Mouse (Mus musculus) MEL (cell line): Measurements from ENCODE around the gene Nsd2. TPM values are rescaled to one million over a fixed set of nuclear protein-coding genes. Genes with fewer than 3 reads are reported as not detected.

Experiments used
- DNase-seq: peaks from one replicate; pipeline ENCODE4 v3.0.0; 2011; ENCODE audit warnings: low read depth, low spot score
- H3K27ac ChIP-seq: 2 replicates; pipeline ENCODE4 v1.5.1; 2012; ENCODE audit warnings: low read depth, mild to moderate bottlenecking, control low read depth, low read length, moderate library complexity; ENCODE audit not compliant: control insufficient read depth
- H3K27me3 ChIP-seq, 2 experiments: fragments of 150-350 bp in 1 of 2; sonication (generic) in 1 of 2; 2 replicates each; pipeline ENCODE4 v1.6.1; 2012; ENCODE audit warnings: low read length in 2 of 2, mild to moderate bottlenecking in 2 of 2, improper control_type of control experiment in 1 of 2, moderate library complexity in 1 of 2; ENCODE audit not compliant: insufficient read depth in 2 of 2, control insufficient read depth in 1 of 2
- H3K36me3 ChIP-seq, 2 experiments: 2 replicates each; pipeline ENCODE4 v1.6.1; 2012 to 2014; ENCODE audit warnings: low read length in 2 of 2, improper control_type of control experiment in 1 of 2, inconsistent platforms in 1 of 2, mild to moderate bottlenecking in 1 of 2; ENCODE audit not compliant: insufficient read depth in 2 of 2, control insufficient read depth in 1 of 2
- H3K4me1 ChIP-seq, 2 experiments: fragments of 150-350 bp in 1 of 2; sonication (generic) in 1 of 2; 2 replicates each; pipeline ENCODE4 v1.6.1; 2012; ENCODE audit warnings: low read length in 2 of 2, improper control_type of control experiment in 1 of 2, mild to moderate bottlenecking in 1 of 2; ENCODE audit not compliant: insufficient read depth in 2 of 2, control insufficient read depth in 1 of 2
- H3K4me3 ChIP-seq, 2 experiments: fragments of 150-350 bp in 1 of 2; sonication (generic) in 1 of 2; 2 replicates each; pipeline ENCODE4 v1.5.1; 2012; ENCODE audit warnings: low read depth in 2 of 2, low read length in 2 of 2, mild to moderate bottlenecking in 2 of 2, moderate library complexity in 2 of 2, control low read depth in 1 of 2, improper control_type of control experiment in 1 of 2; ENCODE audit not compliant: control insufficient read depth in 1 of 2, insufficient read depth in 1 of 2
- H3K79me2 ChIP-seq: 2 replicates; pipeline ENCODE4 v1.6.1; 2012; ENCODE audit warnings: mild to moderate bottlenecking, low read length, moderate library complexity; ENCODE audit not compliant: control insufficient read depth, poor library complexity, insufficient read depth
- H3K9ac ChIP-seq: 2 replicates; pipeline ENCODE4 v1.6.1; 2012; ENCODE audit warnings: low read depth, mild to moderate bottlenecking, control low read depth, low read length, moderate library complexity; ENCODE audit not compliant: control insufficient read depth, poor library complexity, severe bottlenecking
- H3K9me3 ChIP-seq: fragments of 150-350 bp; sonication (generic); replicated peaks from 2 replicates; pipeline ENCODE4 v1.6.1; 2012; ENCODE audit warnings: mild to moderate bottlenecking, low read length, improper control_type of control experiment, moderate library complexity; ENCODE audit not compliant: insufficient read depth
- CHD2 ChIP-seq: IDR thresholded peaks from 2 replicates; pipeline ENCODE4 v1.6.1; 2011; ENCODE audit warnings: low read length, improper control_type of control experiment
- E2F4 ChIP-seq: IDR thresholded peaks from 2 replicates; pipeline ENCODE4 v1.6.1; 2011; ENCODE audit warnings: low read depth, low read length, improper control_type of control experiment, borderline replicate concordance
- ELF1 ChIP-seq: IDR thresholded peaks from 2 replicates; pipeline ENCODE4 v1.6.1; 2014; ENCODE audit warnings: low read depth, mild to moderate bottlenecking, inconsistent platforms, low read length, improper control_type of control experiment, moderate library complexity
- EP300 ChIP-seq, 2 experiments: IDR thresholded peaks; 2 replicates each; pipeline ENCODE4 v1.6.1; 2011; ENCODE audit warnings: improper control_type of control experiment in 2 of 2, low read length in 2 of 2, low read depth in 1 of 2, mild to moderate bottlenecking in 1 of 2
- GABPA ChIP-seq: IDR thresholded peaks from 2 replicates; pipeline ENCODE4 v1.6.1; 2012; ENCODE audit warnings: low read depth, mild to moderate bottlenecking, inconsistent platforms, low read length, improper control_type of control experiment, moderate library complexity
- HCFC1 ChIP-seq: IDR thresholded peaks from 2 replicates; pipeline ENCODE4 v1.6.1; 2012; ENCODE audit warnings: low read depth, mild to moderate bottlenecking, inconsistent platforms, low read length, improper control_type of control experiment, moderate library complexity
- JUND ChIP-seq: IDR thresholded peaks from 2 replicates; pipeline ENCODE4 v1.6.1; 2011; ENCODE audit warnings: low read depth, mild to moderate bottlenecking, improper control_type of control experiment, low read length
- MEF2A ChIP-seq: IDR thresholded peaks from 2 replicates; pipeline ENCODE4 v1.6.1; 2014; ENCODE audit warnings: low read depth, mild to moderate bottlenecking, inconsistent platforms, low read length, improper control_type of control experiment; ENCODE audit not compliant: poor library complexity, insufficient replicate concordance, severe bottlenecking; ENCODE audit errors: extremely low read depth
- MXI1 ChIP-seq: IDR thresholded peaks from 2 replicates; pipeline ENCODE4 v1.6.1; 2011; ENCODE audit warnings: mild to moderate bottlenecking, low read depth, low read length, improper control_type of control experiment
- MYB ChIP-seq: IDR thresholded peaks from 2 replicates; pipeline ENCODE4 v1.6.1; 2011; ENCODE audit warnings: mild to moderate bottlenecking, low read depth, low read length, improper control_type of control experiment
- NELFE ChIP-seq: IDR thresholded peaks from 2 replicates; pipeline ENCODE4 v1.6.1; 2011; ENCODE audit warnings: low read depth, low read length, improper control_type of control experiment
- POLR2AphosphoS2 ChIP-seq: IDR thresholded peaks from 2 replicates; pipeline ENCODE4 v1.6.1; 2011; ENCODE audit warnings: low read length, improper control_type of control experiment
- POLR2AphosphoS5 ChIP-seq: IDR thresholded peaks from 2 replicates; pipeline ENCODE4 v1.6.1; 2012; ENCODE audit warnings: low read depth, borderline replicate concordance, mild to moderate bottlenecking, inconsistent platforms, low read length, moderate library complexity, mixed read lengths
- SIN3A ChIP-seq: IDR thresholded peaks from 2 replicates; pipeline ENCODE4 v1.6.1; 2012; ENCODE audit warnings: low read length, improper control_type of control experiment, inconsistent platforms
- TCF12 ChIP-seq: IDR thresholded peaks from 2 replicates; pipeline ENCODE4 v1.6.1; 2014; ENCODE audit warnings: low read depth, mild to moderate bottlenecking, inconsistent platforms, low read length, improper control_type of control experiment, moderate library complexity
- UBTF ChIP-seq: IDR thresholded peaks from 2 replicates; pipeline ENCODE4 v1.6.1; 2012; ENCODE audit warnings: low read depth, mild to moderate bottlenecking, inconsistent platforms, low read length, improper control_type of control experiment, moderate library complexity, borderline replicate concordance; ENCODE audit not compliant: insufficient read depth
- USF2 ChIP-seq, 2 experiments: IDR thresholded peaks; 2 replicates each; pipeline ENCODE4 v1.6.1; 2011 to 2012; ENCODE audit warnings: improper control_type of control experiment in 2 of 2, low read length in 2 of 2, borderline replicate concordance in 1 of 2, inconsistent platforms in 1 of 2, low read depth in 1 of 2, mild to moderate bottlenecking in 1 of 2; ENCODE audit not compliant: insufficient read depth in 1 of 2
- ZC3H11A ChIP-seq: IDR thresholded peaks from 2 replicates; pipeline ENCODE4 v1.6.1; 2012; ENCODE audit warnings: low read depth, mild to moderate bottlenecking, inconsistent platforms, low read length, improper control_type of control experiment
- ZNF384 ChIP-seq: IDR thresholded peaks from 2 replicates; pipeline ENCODE4 v1.6.1; 2012; ENCODE audit warnings: low read depth, mild to moderate bottlenecking, inconsistent platforms, low read length, improper control_type of control experiment
- polyA plus RNA-seq, 2 experiments: library from polyadenylated mRNA; stranded (reverse) in 1 of 2; unstranded in 1 of 2; fragments of >175 nt in 1 of 2; fragments of >200 nt in 1 of 2; gene quantifications; 2 replicates each; pipeline versions ENCODE4 v1.2.1 to v1.2.4; 2012; ENCODE audit warnings: low replicate concordance in 2 of 2, low read depth in 1 of 2; ENCODE audit not compliant: insufficient read length in 2 of 2, insufficient read depth in 1 of 2, missing spikeins in 1 of 2
- total RNA-seq: library from RNA; depleted of rRNA; stranded (reverse); fragments of 300-350 nt; gene quantifications from 2 replicates; pipeline ENCODE4 v1.2.3, GENCODE M21; 2012

Nsd2 gene
- total and polyA plus RNA-seq, 3 experiments = 82.5 to 233 (median 116) TPM

GRCm38 (mm10) chr5:33919466-33919865 lies 98.9 kb downstream of the Nsd2 start:
- no peak overlapping the region for H3K9ac ChIP-seq
- H3K4me3 ChIP-seq = no peak overlapping the region
- H3K9me3 ChIP-seq = no peaks in the 10 kb centered on the region
- peaks cover 10% of the 10 kb centered on the region for H3K79me2 ChIP-seq
- TF ChIP-seq USF2 (IDR thresholded peaks at IDR 0.05; ENCODE audit: borderline replicate concordance in 1 of 2, insufficient read depth in 1 of 2, low read depth in 1 of 2, low read length in 2 of 2) = no peak
- no peak for TF ChIP-seq POLR2AphosphoS5
- TF ChIP-seq ZC3H11A = no peak
- no peak for TF ChIP-seq TCF12
- TF ChIP-seq ZNF384 = no peak
- no peak for TF ChIP-seq MXI1
- no peak for TF ChIP-seq MYB
- no peak for TF ChIP-seq EP300 (IDR thresholded peaks at IDR 0.05; ENCODE audit: low read depth in 1 of 2, low read length in 2 of 2)
- peaks cover 7 to 15% of the 10 kb centered on the region in 2 experiments for H3K4me1 ChIP-seq
- H3K27ac ChIP-seq = no peak overlapping the region
- no peaks in the 10 kb centered on the region for H3K27me3 ChIP-seq
- DNase-seq = no peak
- peaks cover 21 to 42% of the 10 kb centered on the region in 2 experiments for H3K36me3 ChIP-seq

GRCm38 (mm10) chr5:33920037-33920436 lies 99.5 kb downstream of the Nsd2 start:
- TF ChIP-seq ZC3H11A (no peak), SIN3A (no peak), MXI1 (no peak), JUND (no peak), GABPA (no peak), UBTF (no peak), POLR2AphosphoS2 (no peak), E2F4 (no peak), MEF2A (no peak), HCFC1 (no peak), CHD2 (no peak), NELFE (no peak), ELF1 (no peak), TCF12 (no peak)
- TF ChIP-seq, all 39 proteins: peak for 0
- H3K4me3 ChIP-seq = no peak overlapping the region
- no peaks in the 10 kb centered on the region for H3K9me3 ChIP-seq
- H3K36me3 ChIP-seq = peaks cover 21 to 42% of the 10 kb centered on the region in 2 experiments
- H3K9ac ChIP-seq = no peak overlapping the region
- peaks cover 7 to 15% of the 10 kb centered on the region in 2 experiments for H3K4me1 ChIP-seq
- no peak for DNase-seq
- no peaks in the 10 kb centered on the region for H3K27me3 ChIP-seq
- H3K79me2 ChIP-seq = peaks cover 10% of the 10 kb centered on the region
- H3K27ac ChIP-seq = no peak overlapping the region
